Mouse (Mus musculus) ovary, adult 2 months (tissue): ENCODE results near the gene Nostrin. TPM values are rescaled to one million over a fixed set of nuclear protein-coding genes. Genes with fewer than 3 reads are reported as not detected.

Experiments used
- polyA plus RNA-seq: library from polyadenylated mRNA; depleted of rRNA; stranded (reverse); fragments of >200 nt; gene quantifications from 2 replicates; pipeline ENCODE4 v1.2.3, GENCODE M21; 2012; rRNA removed

Gene Nostrin
- polyA plus RNA-seq: 0.42 and 0.56 TPM in 2 replicates

GRCm38 (mm10) chr2:69135661-69136576 lies at the start of gene Nostrin:
Nostrin (plus strand) TSS chr2:69135800.

DNA sequence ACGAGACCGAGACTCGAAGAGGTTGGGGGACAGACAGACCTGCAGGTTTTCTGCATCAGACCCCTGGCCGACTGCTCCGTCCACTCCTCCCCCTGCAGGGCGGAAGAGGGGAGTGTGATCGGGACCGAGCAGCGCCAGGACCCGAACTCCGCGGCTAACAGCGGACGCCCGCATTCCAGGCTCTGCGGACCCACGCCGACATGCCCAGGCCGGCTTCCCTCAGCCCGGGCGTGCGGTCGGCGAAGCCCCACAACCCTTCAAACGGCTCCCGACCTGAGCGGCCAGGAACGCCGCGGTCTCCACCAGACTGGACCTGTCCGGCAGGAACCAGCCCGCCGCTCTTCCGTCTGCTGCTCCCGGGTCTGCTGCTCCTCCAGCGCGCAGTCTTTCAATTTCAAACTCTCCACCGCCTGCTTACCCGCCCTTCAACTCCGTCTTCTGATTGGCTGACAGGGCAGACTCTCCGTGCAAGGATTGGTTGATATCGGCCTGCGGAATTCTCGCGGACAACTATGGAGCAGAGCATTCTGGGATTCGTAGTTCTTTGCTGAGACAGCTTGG lies 70.3 kb downstream of the Nostrin start, which contains the start of gene Spc25:
Spc25 (minus strand) TSS at position 404 of the 561 bp plus-strand sequence.

DNA sequence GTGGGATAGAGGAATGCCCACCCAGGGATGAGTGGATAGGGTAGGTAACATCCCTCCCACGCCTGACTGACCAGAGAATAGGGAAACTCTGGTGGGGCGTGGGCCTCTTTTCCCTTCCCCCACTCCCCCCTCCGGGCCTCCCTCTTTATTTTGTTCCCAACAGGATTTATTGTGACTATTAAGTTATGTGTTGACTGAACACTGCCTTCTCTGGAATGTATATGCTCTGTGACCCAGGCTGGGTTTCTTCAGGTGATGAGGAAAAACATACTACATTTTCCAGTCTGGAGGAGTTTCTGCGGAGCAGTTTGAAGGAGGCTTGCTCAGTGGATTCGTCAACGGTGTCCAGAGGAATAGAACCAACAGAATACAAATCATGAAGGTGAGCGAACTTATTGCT lies 75.2 kb downstream of the Nostrin start, which contains the start of gene G6pc2:
G6pc2 (plus strand) TSS at position 301 of the 400 bp plus-strand sequence.

Other genes with a start within 250 kb of the Nostrin start
- gene Spc25, start 70.4 kb downstream of the Nostrin start, polyA plus RNA-seq: 1.1 and 1.3 TPM in 2 replicates
- 0.26 and 0.45 TPM in 2 replicates for gene G6pc2, start 75.3 kb downstream of the Nostrin start, polyA plus RNA-seq
- gene Abcb11, start 206.8 kb downstream of the Nostrin start, polyA plus RNA-seq: 0.18 and 0.27 TPM in 2 replicates
- 1.9 and 3.1 TPM in 2 replicates for gene Dhrs9, start 244.6 kb downstream of the Nostrin start, polyA plus RNA-seq